ENCODE assay signal across 10 mouse cellular contexts in the genomic region with DNA sequence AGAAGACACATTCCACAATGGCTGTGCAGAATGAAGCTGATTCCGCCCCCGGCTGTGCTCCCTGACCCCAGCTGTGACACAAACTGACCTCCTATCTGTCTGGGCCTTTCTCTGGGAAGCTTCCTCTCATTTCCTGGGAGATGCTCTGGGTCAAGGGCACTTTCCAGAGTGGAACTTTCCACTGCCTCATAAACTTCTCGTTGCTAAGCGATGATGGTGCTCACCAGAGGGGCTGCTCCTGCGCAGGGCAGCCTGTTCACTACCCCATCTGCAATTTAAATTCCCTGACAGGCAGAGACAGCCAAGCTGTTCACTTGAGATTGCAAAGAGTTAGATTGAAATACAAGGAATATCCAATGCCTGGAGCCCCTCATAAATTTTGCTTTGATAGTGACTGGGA.
A peak's percentile ranks its signal among the peaks of the same experiment; 100 is the strongest.
DNase-seq lines count a peak whose midpoint lies in the region; ATAC-seq and TF ChIP-seq lines count a peak whose summit lies in the region.
"Had no signal": no experiment of that assay in that cellular context is flagged by ENCODE, and none has a peak within 500 bp of the region (broad histone marks: within the 10 kb centered on the region; RNA-seq: fewer than 3 reads in every experiment).

No protein-coding gene starts in this region.

- H3K9me3 ChIP-seq in liver, postnatal 0 days (ENCODE audit: low read length): no peaks in the 10 kb centered on the region
- no peaks in the 10 kb centered on the region for H3K9me3 ChIP-seq in midbrain, embryonic 11.5 days (ENCODE audit: control insufficient read depth, low read length)
- no peaks in the 10 kb centered on the region for H3K9me3 ChIP-seq in stomach, postnatal 0 days (ENCODE audit: control insufficient read depth, low read length)
- H3K9me3 ChIP-seq: liver, embryonic 12.5 days had no signal

- H3K4me2 ChIP-seq in liver, postnatal 0 days (ENCODE audit: low read depth, low read length): no peak overlapping the region
- no peak overlapping the region for H3K4me2 ChIP-seq in midbrain, embryonic 11.5 days
- no peak overlapping the region for H3K4me2 ChIP-seq in stomach, postnatal 0 days (replicated peaks; ENCODE audit: low read depth)
- H3K4me2 ChIP-seq: liver, embryonic 12.5 days had no signal

- no peak for TF ChIP-seq POLR2A in liver, adult 2 months (IDR thresholded peaks at IDR 0.05; ENCODE audit: extremely low read depth, insufficient read depth, low read length)
- no peak for TF ChIP-seq POLR2A in kidney, adult 2 months (IDR thresholded peaks at IDR 0.05; ENCODE audit: low read depth, low read length)

- no peak for ATAC-seq in liver, postnatal 0 days
- peak; percentile 57; the same call in 1 of the 2 replicates for ATAC-seq in midbrain, embryonic 11.5 days (ENCODE audit: low FRiP score)
- no peak for ATAC-seq in stomach, postnatal 0 days (ENCODE audit: low FRiP score, low TSS enrichment)
- ATAC-seq: liver, embryonic 12.5 days had no signal

- H3K36me3 ChIP-seq in liver, adult 2 months (ENCODE audit: control insufficient read depth, insufficient read depth, low read length): no peaks in the 10 kb centered on the region
- no peaks in the 10 kb centered on the region for H3K36me3 ChIP-seq in liver, postnatal 0 days (replicated peaks; ENCODE audit: insufficient read depth, low read length)
- H3K36me3 ChIP-seq in kidney, adult 2 months (ENCODE audit: control insufficient read depth, insufficient read depth, low read length): no peaks in the 10 kb centered on the region
- no peaks in the 10 kb centered on the region for H3K36me3 ChIP-seq in midbrain, embryonic 11.5 days (ENCODE audit: control insufficient read depth, insufficient read depth, low read length)
- H3K36me3 ChIP-seq in stomach, postnatal 0 days (ENCODE audit: control insufficient read depth, insufficient read depth, low read length): no peaks in the 10 kb centered on the region
- H3K36me3 ChIP-seq: liver, embryonic 12.5 days had no signal

- WGBS in liver, adult 2 months: 72% methylated on average over 5 of the region's 5 CpGs
- WGBS in liver, postnatal 0 days (ENCODE audit: insufficient replicate concordance): 72% methylated on average over 5 of the region's 5 CpGs
- 27% methylated on average over 5 of the region's 5 CpGs for WGBS in kidney, adult 2 months
- 34% methylated on average over 5 of the region's 5 CpGs for WGBS in midbrain, embryonic 11.5 days
- WGBS in stomach, postnatal 0 days: 59% methylated on average over 5 of the region's 5 CpGs

- H3K27ac ChIP-seq in liver, adult 2 months (replicated peaks; ENCODE audit: insufficient read depth, low read depth, low read length): no peak overlapping the region
- no peak overlapping the region for H3K27ac ChIP-seq in liver, postnatal 0 days (ENCODE audit: low read depth)
- H3K27ac ChIP-seq in kidney, adult 2 months (ENCODE audit: insufficient read depth, low read depth, low read length): no peak overlapping the region
- H3K27ac ChIP-seq in midbrain, embryonic 11.5 days (ENCODE audit: low read depth, low read length): no peak overlapping the region; the same call in 1 of the 2 replicates
- no peak overlapping the region for H3K27ac ChIP-seq in stomach, postnatal 0 days (replicated peaks)
- H3K27ac ChIP-seq: liver, embryonic 12.5 days; macrophage had no signal

- no peaks in the 10 kb centered on the region for H3K27me3 ChIP-seq in liver, adult 2 months (ENCODE audit: control insufficient read depth, insufficient read depth, low read length)
- H3K27me3 ChIP-seq in liver, postnatal 0 days (ENCODE audit: insufficient read depth, low read length): no peaks in the 10 kb centered on the region
- H3K27me3 ChIP-seq in kidney, adult 2 months (replicated peaks; ENCODE audit: control insufficient read depth, insufficient read depth, low read length): no peaks in the 10 kb centered on the region
- no peaks in the 10 kb centered on the region for H3K27me3 ChIP-seq in midbrain, embryonic 11.5 days (ENCODE audit: control insufficient read depth, insufficient read depth, low read length)
- H3K27me3 ChIP-seq in stomach, postnatal 0 days (ENCODE audit: control insufficient read depth, insufficient read depth, low read length): no peaks in the 10 kb centered on the region

- DNase-seq in liver, adult 2 months (ENCODE audit: extremely low read depth, low read depth, low spot score): peak; percentile 9
- DNase-seq in liver, postnatal 0 days: no peak
- peak; percentile 40 for DNase-seq in kidney, adult 2 months
- no peak for DNase-seq in midbrain, embryonic 11.5 days (ENCODE audit: low spot score, missing footprints)
- DNase-seq in ovary, adult 18-20 months (ENCODE audit: low spot score): no peak
- DNase-seq in spleen, postnatal 36 days (ENCODE audit: low spot score in 2 of 2): no peak
- no peak for DNase-seq in stomach, postnatal 0 days (ENCODE audit: low spot score)
- DNase-seq: heart, adult 18-20 months had no signal

- TF ChIP-seq EP300 in liver, postnatal 0 days (IDR thresholded peaks at IDR 0.05; ENCODE audit: low read depth): no peak
- TF ChIP-seq EP300 in stomach, postnatal 0 days (optimal IDR thresholded peaks at IDR 0.05): no peak

- H3K79me2 ChIP-seq in liver, adult 2 months (ENCODE audit: control insufficient read depth, insufficient read depth, low read length): no peaks in the 10 kb centered on the region

- TF ChIP-seq CTCF in liver, adult 2 months (IDR thresholded peaks at IDR 0.05; ENCODE audit: low read depth, low read length): no peak
- no peak for TF ChIP-seq CTCF in liver, postnatal 0 days (IDR thresholded peaks at IDR 0.05; ENCODE audit: low read depth)
- no peak for TF ChIP-seq CTCF in kidney, adult 2 months (conservative IDR thresholded peaks at IDR 0.05; ENCODE audit: insufficient read depth, insufficient read length, low read depth, low read length)
- TF ChIP-seq CTCF in stomach, postnatal 0 days (IDR thresholded peaks at IDR 0.05; ENCODE audit: low read depth): no peak

- no peak overlapping the region for H3K9ac ChIP-seq in liver, adult 2 months (ENCODE audit: low read depth, low read length)
- H3K9ac ChIP-seq in liver, postnatal 0 days (replicated peaks): no peak overlapping the region
- H3K9ac ChIP-seq in midbrain, embryonic 11.5 days (ENCODE audit: low read length): no peak overlapping the region
- no peak overlapping the region for H3K9ac ChIP-seq in stomach, postnatal 0 days (ENCODE audit: low read length)
- H3K9ac ChIP-seq: liver, embryonic 12.5 days had no signal

- peaks cover 2% of the 10 kb centered on the region for H3K4me1 ChIP-seq in liver, adult 2 months (ENCODE audit: control insufficient read depth, insufficient read depth, low read length)
- H3K4me1 ChIP-seq in liver, postnatal 0 days (ENCODE audit: insufficient read depth): 0 out of 2 replicates have a peak, but pooled peaks cover 1% of the 10 kb centered on the region
- H3K4me1 ChIP-seq in kidney, adult 2 months (ENCODE audit: control insufficient read depth, insufficient read depth, low read length): no peaks in the 10 kb centered on the region
- H3K4me1 ChIP-seq in midbrain, embryonic 11.5 days (ENCODE audit: control insufficient read depth, insufficient read depth, low read length): peaks cover 9% of the 10 kb centered on the region
- no peaks in the 10 kb centered on the region for H3K4me1 ChIP-seq in stomach, postnatal 0 days (replicated peaks; ENCODE audit: control insufficient read depth, insufficient read depth)
- H3K4me1 ChIP-seq: liver, embryonic 12.5 days had no signal

- H3K4me3 ChIP-seq in liver, adult 2 months (ENCODE audit: insufficient read depth, low read depth, low read length): no peak overlapping the region
- H3K4me3 ChIP-seq in liver, postnatal 0 days (ENCODE audit: low read depth, low read length): no peak overlapping the region
- H3K4me3 ChIP-seq in kidney, adult 2 months (ENCODE audit: insufficient read depth, low read depth, low read length): no peak overlapping the region
- no peak overlapping the region for H3K4me3 ChIP-seq in midbrain, embryonic 11.5 days (ENCODE audit: low read depth, low read length)
- no peak overlapping the region for H3K4me3 ChIP-seq in stomach, postnatal 0 days (ENCODE audit: low read depth, low read length)
- H3K4me3 ChIP-seq: liver, embryonic 12.5 days had no signal

Comparison
In these comparisons a context has a peak if more than half of its experiments do, and no peak if none do; other contexts are left out.
1. DNase-seq: peak in liver, adult 2 months (single experiment) and kidney, adult 2 months (single experiment); none in liver, postnatal 0 days (single experiment), midbrain, embryonic 11.5 days (single experiment), ovary, adult 18-20 months (single experiment), spleen, postnatal 36 days (0 of 2) and stomach, postnatal 0 days (single experiment).